Mouse (Mus musculus) adrenal gland (tissue): Measurements from ENCODE around the gene Enpep.

Experiments used
- intact Hi-C: fragments of 180-260 bp; cut with DNase I; formaldehyde crosslinking; loops from one replicate; pipeline ENCODE4 v1.15.1; 2025

Gene Enpep

GRCm38 (mm10) chr3:129254246-129254645, 78.3 kb downstream of the Enpep start:
- intact Hi-C loops, result no loop called here

GRCm38 (mm10) chr3:129250997-129251396, 81.5 kb downstream of the Enpep start:
- intact Hi-C loops, result no loop called here

GRCm38 (mm10) chr3:129238664-129239258, 93.8 kb downstream of the Enpep start:
- intact Hi-C loops, result no loop called here

GRCm38 (mm10) chr3:129238010-129238409, 94.5 kb downstream of the Enpep start:
- intact Hi-C loops, result no loop called here

- intact Hi-C loops, result no loop called here
Measured at GRCm38 (mm10) chr3:129227331-129227730, 105.2 kb downstream of the Enpep start.

GRCm38 (mm10) chr3:129226681-129227080, 105.8 kb downstream of the Enpep start:
- intact Hi-C loops, result no loop called here

- intact Hi-C loops, result no loop called here
Measured at GRCm38 (mm10) chr3:129225577-129226289, 106.8 kb downstream of the Enpep start.

- intact Hi-C loops, result no loop called here
Measured at GRCm38 (mm10) chr3:129224806-129225576, 107.5 kb downstream of the Enpep start.

GRCm38 (mm10) chr3:129223964-129224805, 108.3 kb downstream of the Enpep start:
- intact Hi-C loops, result no loop called here

- intact Hi-C loops, result no loop called here
Measured at GRCm38 (mm10) chr3:129223401-129223800, 109.1 kb downstream of the Enpep start.

GRCm38 (mm10) chr3:129222448-129223290, 109.9 kb downstream of the Enpep start:
- intact Hi-C loops, result no loop called here

- intact Hi-C loops, result no loop called here
Measured at GRCm38 (mm10) chr3:129221380-129222260, 110.9 kb downstream of the Enpep start.

- intact Hi-C loops, result no loop called here
Measured at GRCm38 (mm10) chr3:129220681-129221379, 111.7 kb downstream of the Enpep start.

- intact Hi-C loops, result no loop called here
Measured at GRCm38 (mm10) chr3:129220086-129220670, 112.3 kb downstream of the Enpep start.
